Mouse (Mus musculus) cerebellum, postnatal 10 days (tissue): ENCODE results near the gene Aatk.

Experiments
- DNase-seq, 2 experiments: peaks; one replicate each; pipeline ENCODE4 v3.0.0; 2021; ENCODE audit warnings: mixed read lengths in 2 of 2

Aatk gene

DNA sequence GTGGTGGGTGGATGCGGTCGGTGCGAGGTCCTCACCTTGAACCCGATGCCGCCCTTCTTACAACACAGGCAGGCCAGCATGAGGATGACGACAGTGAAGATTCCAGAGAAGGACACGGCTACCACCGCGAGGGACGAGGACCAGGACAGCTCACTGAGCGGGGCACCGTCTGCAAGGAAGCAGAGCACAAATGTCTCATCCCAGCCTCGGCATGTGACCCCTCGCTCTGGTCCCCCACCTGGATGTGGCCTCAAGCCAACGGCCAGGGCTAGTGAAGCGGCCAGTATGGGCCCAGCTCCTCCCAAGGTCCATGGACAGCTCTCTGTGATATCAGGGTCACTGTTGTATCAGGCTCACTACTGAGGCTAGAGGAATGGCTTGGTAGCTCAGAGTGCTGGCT lies 25.6 kb downstream of the Aatk start:
- DNase-seq, result peak; percentile 62 to 66

GRCm38 (mm10) chr11:120019542-120020440 lies 27.2 kb downstream of the Aatk start:
- no peak for DNase-seq

DNA sequence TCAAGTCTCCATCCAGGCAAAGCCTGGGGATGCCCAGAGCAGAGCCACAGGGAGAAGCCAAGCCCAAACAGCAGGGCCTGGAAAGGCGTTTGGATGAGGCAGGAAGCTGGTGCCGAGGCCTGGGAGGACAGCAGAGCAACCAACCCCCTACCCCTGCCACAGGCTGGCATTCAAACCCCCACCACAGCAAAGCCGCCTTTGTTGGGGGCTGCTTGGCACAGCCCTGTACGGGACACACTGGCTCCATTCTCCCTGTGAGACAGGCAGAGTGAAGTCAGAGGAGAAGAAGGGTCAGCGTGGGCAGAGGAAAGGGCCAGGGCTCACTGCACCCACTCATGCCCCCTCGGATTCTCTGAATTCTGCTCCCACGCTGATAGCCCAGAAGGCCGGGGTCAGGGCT lies 30.0 kb downstream of the Aatk start:
- DNase-seq, result peak in 1 of 2 experiments; percentile 49

DNA sequence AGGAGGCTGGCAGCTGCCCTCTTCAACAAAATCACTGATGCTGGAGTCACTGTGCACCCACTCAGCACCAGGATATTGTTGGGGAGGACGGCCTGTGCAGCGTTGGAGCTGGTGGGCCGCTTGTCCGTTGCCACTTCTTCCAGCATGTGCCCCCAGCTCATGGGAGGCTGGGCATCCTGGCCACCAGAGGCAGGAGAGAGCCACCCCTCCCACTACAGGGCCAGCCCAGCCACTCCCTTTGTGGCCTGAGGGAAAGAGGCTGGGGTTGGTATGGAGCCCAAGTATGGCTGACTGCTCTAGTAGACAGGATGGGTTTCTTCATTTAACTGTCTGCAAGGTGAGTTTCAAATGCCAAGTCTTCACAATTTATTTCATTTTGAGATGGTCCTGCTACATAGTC lies 32.2 kb downstream of the Aatk start:
- no peak for DNase-seq

DNA sequence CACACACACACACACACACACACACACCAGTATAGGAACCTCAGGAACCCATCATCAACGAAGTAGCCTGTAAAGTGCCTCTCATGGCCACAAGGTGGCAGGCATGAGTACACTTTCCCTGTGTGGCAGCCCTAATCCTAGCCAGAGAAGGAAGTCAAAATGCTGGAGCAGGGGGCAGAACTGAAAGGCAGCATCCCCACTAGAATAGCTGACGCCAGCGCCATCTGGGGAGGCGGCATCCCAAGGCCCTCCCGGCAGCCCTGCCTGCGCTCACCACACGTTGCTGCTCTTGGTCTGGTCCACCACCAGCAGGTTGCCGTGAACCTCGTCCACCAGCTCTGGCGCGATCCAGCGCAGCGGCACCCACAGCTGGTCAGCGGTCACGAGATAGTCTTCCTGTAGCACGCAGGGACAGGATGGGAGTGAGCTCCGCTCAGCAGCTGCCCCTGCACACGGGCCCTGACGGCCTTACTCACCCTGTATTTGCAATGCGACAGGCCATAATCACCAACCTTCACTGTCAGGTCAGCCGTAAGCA lies 33.7 kb downstream of the Aatk start:
- DNase-seq, result peak; percentile 93

DNA sequence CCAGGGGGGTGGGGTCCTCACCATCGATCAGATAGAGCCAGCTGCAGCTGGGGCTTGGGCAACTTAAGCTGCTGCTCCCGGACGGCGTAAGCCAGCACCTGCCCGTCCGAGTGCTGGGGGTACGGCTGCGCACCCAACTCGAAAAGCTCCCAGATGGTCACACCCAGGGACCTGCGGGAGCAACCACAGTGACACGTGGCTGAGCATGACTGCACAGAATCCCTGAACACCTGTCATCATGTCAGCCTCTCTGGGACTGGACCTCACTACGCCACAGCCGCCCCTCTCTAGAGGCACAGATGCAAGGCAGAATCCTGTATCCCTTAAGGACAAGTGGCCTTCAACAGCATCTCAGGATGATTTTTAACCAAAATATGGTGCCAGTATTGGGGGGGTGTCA lies 34.3 kb downstream of the Aatk start:
- no peak for DNase-seq

- DNase-seq, result peak; percentile 87
Observed at GRCm38 (mm10) chr11:120011761-120012560, 35.0 kb downstream of the Aatk start.

DNA sequence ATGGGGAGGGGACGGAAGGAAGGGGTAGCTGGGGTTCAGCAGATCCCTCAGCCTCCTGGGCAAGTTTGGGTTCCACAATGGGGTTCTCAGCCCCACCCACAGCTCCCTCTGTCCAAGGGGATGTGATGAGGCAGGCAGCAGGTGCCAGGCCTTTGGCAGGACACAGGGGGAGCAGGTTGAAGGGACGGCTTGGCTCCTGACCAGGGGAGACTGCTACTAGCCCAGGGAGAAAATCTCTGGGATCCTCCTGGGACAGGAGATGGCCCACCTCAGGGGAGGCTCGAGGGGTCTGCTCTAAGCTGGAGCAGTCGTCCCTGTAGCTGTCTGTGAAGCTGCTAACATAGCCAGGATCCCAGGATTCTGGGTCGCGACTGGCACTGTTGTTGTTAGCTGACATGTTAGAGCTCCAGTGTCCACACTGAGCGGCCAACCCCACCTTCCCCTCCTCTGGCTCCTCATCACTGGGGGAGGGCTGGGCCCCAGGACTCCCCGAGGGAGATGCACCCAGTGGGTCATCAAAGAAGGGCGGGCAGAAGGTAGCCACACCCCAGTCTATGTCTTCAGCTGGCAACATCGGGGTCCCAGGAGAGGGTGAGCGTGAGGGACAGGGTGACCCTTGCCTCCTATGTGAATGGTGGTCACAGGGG lies 35.7 kb downstream of the Aatk start:
- DNase-seq, result peak; percentile 70

DNA sequence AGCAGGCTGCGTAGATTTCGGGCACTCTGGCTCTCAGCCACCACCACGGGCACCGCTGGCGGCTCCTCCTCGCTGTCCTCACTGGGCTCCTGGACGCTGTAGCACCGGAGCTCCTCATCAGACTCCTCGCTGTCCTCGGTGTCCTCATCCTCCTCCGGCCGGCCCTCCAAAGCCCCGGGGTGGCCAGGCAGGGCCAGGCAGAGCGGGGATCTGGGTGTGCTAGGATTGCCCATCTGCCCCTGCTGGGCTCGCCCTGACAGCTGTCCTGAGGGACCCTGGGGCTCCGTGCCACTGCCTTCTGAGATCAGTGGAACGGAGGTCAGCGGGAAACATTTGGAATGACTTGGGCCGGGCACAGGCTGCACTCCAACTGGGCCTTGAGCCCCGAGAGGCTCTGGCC lies 37.0 kb downstream of the Aatk start:
- DNase-seq, result peak; percentile 65 to 70

GRCm38 (mm10) chr11:120008956-120009355 lies 38.0 kb downstream of the Aatk start:
- peak in 1 of 2 experiments; percentile 36 for DNase-seq

GRCm38 (mm10) chr11:120008501-120008900 lies 38.5 kb downstream of the Aatk start:
- DNase-seq, result no peak

- DNase-seq, result peak; percentile 74 to 76
Observed at GRCm38 (mm10) chr11:120007496-120008080, 39.4 kb downstream of the Aatk start.

DNA sequence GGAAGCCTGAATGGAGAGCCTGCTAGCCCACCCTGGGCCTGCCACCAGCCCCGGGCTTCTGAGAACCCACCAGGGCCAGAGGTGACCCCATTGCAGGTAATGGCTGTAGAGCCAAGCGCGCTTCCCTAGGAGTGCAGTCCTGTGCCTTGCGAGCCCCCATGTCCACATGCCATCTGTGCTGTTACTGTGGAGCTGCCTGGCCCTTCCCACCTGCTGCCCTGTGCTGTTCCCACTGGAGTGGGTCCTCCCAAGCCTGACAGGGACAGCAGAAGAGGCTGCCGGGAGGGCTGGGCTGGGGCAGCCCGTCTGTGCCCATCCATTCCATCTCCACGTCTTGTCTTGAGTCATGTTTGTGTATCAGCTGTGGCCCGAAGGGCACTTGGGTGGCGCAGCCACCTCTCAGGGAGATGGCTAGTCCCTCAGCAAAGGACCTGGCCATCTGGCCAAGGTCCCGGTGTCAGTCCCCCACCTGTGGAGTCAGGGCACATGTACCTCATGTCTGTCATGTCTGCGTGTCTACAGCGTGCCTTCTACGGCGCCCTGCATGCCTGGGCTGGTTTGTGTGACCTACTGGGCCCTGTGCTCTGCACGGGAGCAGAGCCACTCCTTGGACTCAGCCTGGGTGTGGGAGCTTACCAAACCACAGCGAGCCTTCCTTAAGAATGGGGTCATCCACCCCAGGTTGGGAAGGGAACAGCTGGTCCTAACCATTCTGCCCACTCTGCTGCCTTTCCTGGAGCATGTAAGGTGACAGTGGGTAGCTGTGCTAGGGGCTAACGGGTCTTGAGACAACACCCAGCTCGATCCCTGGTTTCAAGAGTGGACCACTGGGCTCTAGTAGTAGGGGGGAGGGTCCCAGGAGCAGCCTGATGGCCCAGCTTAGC lies 41.3 kb downstream of the Aatk start:
- DNase-seq, result peak in 1 of 2 experiments; percentile 52

DNA sequence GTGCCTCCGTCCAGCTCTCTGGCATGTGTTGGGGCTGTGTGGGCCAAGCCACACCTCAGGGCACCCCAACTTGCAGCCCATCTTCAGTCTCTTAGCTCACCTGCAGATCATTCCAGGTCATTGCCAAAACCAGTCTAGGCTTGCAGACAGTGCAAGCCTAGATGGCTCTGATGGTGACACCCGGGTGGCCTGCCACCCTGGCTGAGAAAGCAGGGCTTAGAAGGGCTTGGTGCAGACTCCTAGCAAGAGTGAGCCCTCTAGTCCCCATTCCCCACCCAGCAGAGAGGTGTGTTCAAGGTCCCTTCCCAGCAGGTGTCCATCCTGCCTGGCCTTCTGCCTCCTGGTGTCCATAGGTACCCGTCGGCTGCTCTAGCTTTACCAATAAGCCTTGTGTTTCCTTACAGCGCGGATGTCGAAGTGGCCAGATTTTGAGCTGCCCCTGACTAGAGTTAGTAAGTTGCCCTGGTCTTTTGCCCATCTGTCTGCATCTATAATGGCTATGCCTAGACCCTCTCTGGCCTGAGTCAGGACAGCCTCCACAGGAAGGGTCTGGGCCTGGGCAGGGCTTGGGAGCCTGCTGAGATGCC lies 44.2 kb downstream of the Aatk start:
- DNase-seq, result peak in 1 of 2 experiments; percentile 49

DNA sequence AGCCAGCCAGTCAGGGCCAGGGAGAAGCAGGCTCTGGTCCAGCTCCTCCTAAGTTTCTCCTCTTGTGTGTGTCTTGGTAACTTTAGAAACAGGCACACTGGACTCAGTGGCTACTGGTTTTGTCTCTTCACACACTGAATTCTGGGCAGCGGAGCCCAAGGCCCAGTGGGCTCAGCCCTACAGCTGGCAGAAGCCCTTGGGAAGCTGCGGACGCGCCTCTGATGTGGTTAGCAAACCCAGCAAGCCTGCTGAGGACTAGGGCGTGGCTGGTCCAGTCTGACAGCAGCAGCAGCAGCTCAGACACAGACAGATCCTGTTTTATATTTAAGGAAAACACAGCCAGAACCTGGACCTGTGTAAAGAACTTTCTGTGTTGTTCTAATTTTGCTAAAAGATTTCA lies 44.9 kb downstream of the Aatk start:
- DNase-seq, result no peak

- no peak for DNase-seq
Observed at GRCm38 (mm10) chr11:119997351-119997750, 49.6 kb downstream of the Aatk start.

DNA sequence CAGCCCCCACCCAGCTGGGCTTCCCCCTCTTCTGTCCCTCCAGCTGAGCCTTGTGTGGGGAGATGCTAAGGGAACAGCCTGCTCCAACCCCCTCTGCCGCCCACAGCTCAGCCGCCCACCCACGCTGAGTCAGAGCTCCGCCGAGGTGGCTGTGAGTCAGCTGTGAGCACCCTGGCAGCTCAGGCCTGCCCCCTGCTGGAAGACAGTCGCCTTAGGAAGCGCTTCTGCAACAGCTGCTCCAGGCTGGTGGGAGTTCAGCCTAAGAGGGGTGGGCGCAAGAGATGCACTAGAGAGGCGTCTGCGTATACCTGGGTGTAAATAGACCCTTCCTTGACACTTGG lies 55.7 kb downstream of the Aatk start:
- peak; percentile 95 to 96 for DNase-seq

DNA sequence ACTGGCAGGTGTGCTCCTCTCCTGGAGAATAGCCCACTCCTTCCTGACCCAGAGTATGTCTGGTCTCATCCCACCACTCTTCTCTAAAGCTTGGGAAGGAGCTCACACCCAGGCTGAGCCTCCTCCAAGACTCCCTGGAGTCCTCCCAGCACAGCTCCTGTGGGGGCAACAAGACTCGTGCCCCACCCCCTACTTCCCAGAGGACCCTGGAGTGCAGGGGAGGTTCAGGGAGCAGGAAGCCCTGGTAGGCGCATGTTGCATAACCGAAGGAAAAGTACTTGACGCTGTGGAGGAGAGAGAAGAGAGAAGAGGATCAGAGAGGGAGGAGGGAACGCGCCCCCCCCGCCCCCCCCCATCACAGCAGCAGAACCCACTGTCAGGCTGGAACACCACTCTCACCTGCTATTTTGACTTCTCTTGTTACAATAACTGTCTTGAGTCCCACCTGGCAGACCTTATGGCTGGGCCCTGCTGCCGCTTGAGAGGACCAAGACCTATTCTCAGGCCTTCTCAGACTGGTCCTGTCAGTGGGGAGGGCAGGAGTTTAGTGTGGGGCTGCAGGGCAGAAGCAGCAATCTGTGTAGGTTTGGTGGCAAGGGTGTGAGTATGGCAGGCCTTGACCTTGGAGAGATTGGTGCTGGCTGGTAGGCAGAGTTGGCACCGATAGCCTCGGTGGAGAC lies 56.2 kb downstream of the Aatk start:
- peak; percentile 30 to 35 for DNase-seq

- DNase-seq, result peak; percentile 64 to 69
Observed at GRCm38 (mm10) chr11:119989115-119989564, 57.8 kb downstream of the Aatk start.

GRCm38 (mm10) chr11:119988391-119988790 lies 58.6 kb downstream of the Aatk start:
- DNase-seq, result peak; percentile 73 to 76
